Mouse (Mus musculus) kidney, adult 2 months (tissue): ENCODE data around the gene Rps5. TPM values are rescaled to one million over a fixed set of nuclear protein-coding genes. Genes with fewer than 3 reads are reported as not detected.
"Not testable (repeated sequence)": the region's sequence is repeated elsewhere in the genome, so short reads cannot be mapped to it uniquely, and the experiment has no call there.

Experiments
- DNase-seq: peaks from one replicate; pipeline ENCODE4 v3.0.0; 2021
- H3K27ac ChIP-seq: fragments of 200-500 bp; 2 replicates; pipeline ENCODE4 v1.5.1; 2012; ENCODE audit warnings: low read depth, low read length, control low read depth, inconsistent platforms; ENCODE audit not compliant: insufficient read depth
- H3K27me3 ChIP-seq: fragments of 200-500 bp; replicated peaks from 2 replicates; pipeline ENCODE4 v1.6.1; 2012; ENCODE audit warnings: mild to moderate bottlenecking, moderate library complexity, low read length, inconsistent platforms; ENCODE audit not compliant: control insufficient read depth, insufficient read depth
- H3K36me3 ChIP-seq: fragments of 200-500 bp; 2 replicates; pipeline ENCODE4 v1.6.1; 2012; ENCODE audit warnings: mild to moderate bottlenecking, moderate library complexity, low read length, inconsistent platforms; ENCODE audit not compliant: control insufficient read depth, insufficient read depth
- H3K4me1 ChIP-seq: fragments of 200-500 bp; 2 replicates; pipeline ENCODE4 v1.6.1; 2011; ENCODE audit warnings: low read length; ENCODE audit not compliant: control insufficient read depth, insufficient read depth
- H3K4me3 ChIP-seq: fragments of 200-500 bp; 2 replicates; pipeline ENCODE4 v1.5.1; 2011; ENCODE audit warnings: mild to moderate bottlenecking, low read depth, low read length, control low read depth; ENCODE audit not compliant: insufficient read depth
- CTCF ChIP-seq: fragments of 200-500 bp; conservative IDR thresholded peaks from 2 replicates; pipeline ENCODE4 v1.5.1; 2011; ENCODE audit warnings: low read depth, mild to moderate bottlenecking, control low read depth, low read length, moderate library complexity, mixed read lengths; ENCODE audit not compliant: insufficient read depth, insufficient read length
- POLR2A ChIP-seq: fragments of 200-500 bp; IDR thresholded peaks from one replicate; pipeline ENCODE4 v1.6.1; 2011; ENCODE audit warnings: low read depth, low read length, control low read depth
- WGBS: fragments of 180-500 bp; shearing (Covaris S2); methylation state at CpG from one replicate; pipeline ENCODE4 v1.1.7; 2018; 5-methylcytosine and 5-hydroxymethylcytosine counted together
- polyA plus RNA-seq: library from polyadenylated mRNA; depleted of rRNA; stranded (reverse); fragments of >200 nt; gene quantifications from 2 replicates; pipeline ENCODE4 v1.2.3, GENCODE M21; 2012

Rps5 gene
- polyA plus RNA-seq, 1 experiment = 1,441 TPM

DNA sequence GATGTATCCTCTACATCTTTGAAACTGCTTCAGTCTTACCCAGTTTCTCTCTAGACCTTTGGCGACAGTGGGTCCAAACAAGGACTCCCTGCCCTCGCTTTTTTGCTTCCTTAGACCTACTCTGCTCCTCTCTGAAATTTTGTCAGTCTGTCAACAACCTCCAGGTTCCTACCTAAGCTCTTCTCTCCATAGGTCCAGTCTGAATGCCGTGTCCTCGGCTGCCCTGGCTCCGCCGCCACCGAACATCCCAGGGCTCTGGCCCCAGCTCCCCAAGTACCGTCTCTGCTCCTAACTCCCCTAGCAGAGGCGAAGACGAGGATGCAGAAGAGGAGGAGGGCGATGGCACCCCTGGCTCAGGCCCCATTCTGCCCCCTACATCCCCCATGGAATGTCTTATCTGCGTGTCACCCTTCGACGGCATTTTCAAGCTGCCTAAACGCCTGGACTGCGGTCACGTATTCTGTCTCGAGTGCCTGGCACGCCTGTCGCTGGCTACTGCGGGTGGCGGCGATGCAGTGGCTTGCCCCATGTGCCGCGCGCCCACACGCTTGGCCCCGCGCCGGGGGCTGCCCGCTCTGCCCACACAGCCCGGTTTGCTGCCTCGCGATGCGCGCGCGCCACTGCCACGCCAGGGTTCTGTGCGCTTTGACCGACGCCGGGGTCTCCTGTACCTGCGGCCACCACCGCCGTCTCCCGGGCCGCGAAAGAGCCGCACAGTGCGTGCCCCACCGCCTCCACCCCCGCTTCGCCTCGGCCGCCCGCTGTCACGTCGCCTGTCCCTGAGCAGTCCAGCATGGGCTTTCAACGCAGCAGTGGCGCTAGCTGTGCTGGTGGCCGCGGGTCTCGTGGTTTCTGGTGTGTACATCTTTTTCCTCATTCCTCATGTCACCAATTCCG is 5.9 kb downstream of the Rps5 start:
- no peaks in the 10 kb centered on the region for H3K27me3 ChIP-seq
- TF ChIP-seq POLR2A = no peak
- no peak for TF ChIP-seq CTCF
- peaks cover 3% of the 10 kb centered on the region; the same call in 1 of the 2 replicates for H3K36me3 ChIP-seq
- H3K4me3 ChIP-seq = no peak overlapping the region; the same call in 1 of the 2 replicates
- no peak overlapping the region for H3K27ac ChIP-seq
- no peak for DNase-seq
- peaks cover 5% of the 10 kb centered on the region for H3K4me1 ChIP-seq
- WGBS = 11% methylated on average over 65 of the region's 65 CpGs

DNA sequence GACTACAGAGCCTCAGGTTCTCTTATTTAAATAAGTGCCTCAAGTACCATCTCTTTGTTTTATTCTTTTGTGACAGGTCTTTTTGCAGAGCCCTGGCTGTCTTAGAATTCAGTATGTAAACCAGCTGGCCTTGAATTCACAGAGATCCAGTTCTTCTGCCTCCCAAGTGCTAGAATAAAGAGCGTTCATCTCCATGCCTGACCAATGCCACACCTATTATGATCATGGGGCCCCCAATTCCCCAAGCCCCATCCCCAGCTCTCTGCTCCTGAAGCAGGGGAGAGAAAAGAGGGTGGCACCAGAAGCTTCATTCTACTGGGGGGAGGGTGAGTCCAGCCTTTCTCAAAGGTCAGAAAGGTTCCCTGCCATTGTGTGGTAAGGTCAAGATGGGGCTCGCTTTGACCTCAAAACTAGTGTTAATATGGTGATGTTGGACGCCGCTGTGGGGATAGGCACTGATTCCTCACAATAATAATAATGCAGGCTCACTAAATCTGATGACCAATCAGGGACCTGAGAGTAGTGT is 11.6 kb downstream of the Rps5 start:
- H3K36me3 ChIP-seq = no peaks in the 10 kb centered on the region
- TF ChIP-seq POLR2A (no peak), CTCF (no peak)
- H3K27me3 ChIP-seq = no peaks in the 10 kb centered on the region
- no peak overlapping the region for H3K4me3 ChIP-seq
- no peak overlapping the region for H3K27ac ChIP-seq
- WGBS = 82% methylated on average over 4 of the region's 4 CpGs
- no peak for DNase-seq
- H3K4me1 ChIP-seq = no peaks in the 10 kb centered on the region

GRCm38 (mm10) chr7:12934808-12935207 is 12.7 kb downstream of the Rps5 start:
- no peak for DNase-seq
- Histone ChIP-seq H3K27ac (no peak overlapping the region), H3K27me3 (no peaks in the 10 kb centered on the region), H3K4me1 (no peaks in the 10 kb centered on the region), H3K36me3 (no peaks in the 10 kb centered on the region), H3K4me3 (no peak overlapping the region)
- 74% methylated on average over 3 of the region's 3 CpGs for WGBS
- TF ChIP-seq CTCF (no peak), POLR2A (no peak)

GRCm38 (mm10) chr7:12937254-12937803 is 15.2 kb downstream of the Rps5 start:
- not testable (repeated sequence) for DNase-seq, H3K4me1 ChIP-seq, H3K4me3 ChIP-seq, H3K27me3 ChIP-seq, H3K27ac ChIP-seq, H3K36me3 ChIP-seq
- WGBS = 89% methylated on average over 4 of the region's 4 CpGs

- Histone ChIP-seq H3K4me3 (no peak overlapping the region), H3K27me3 (no peaks in the 10 kb centered on the region), H3K36me3 (no peaks in the 10 kb centered on the region), H3K27ac (no peak overlapping the region), H3K4me1 (no peaks in the 10 kb centered on the region)
- no peak for TF ChIP-seq POLR2A
- TF ChIP-seq CTCF = no peak
- no peak for DNase-seq
- 85% methylated on average over 4 of the region's 4 CpGs for WGBS
These were observed 18.5 kb downstream of the Rps5 start for GRCm38 (mm10) chr7:12940599-12940998.

- no peak overlapping the region for H3K27ac ChIP-seq
- no peaks in the 10 kb centered on the region for H3K36me3 ChIP-seq
- no peaks in the 10 kb centered on the region for H3K4me1 ChIP-seq
- DNase-seq = no peak
- H3K27me3 ChIP-seq = no peaks in the 10 kb centered on the region
- H3K4me3 ChIP-seq = no peak overlapping the region
- TF ChIP-seq CTCF = peak; percentile 51
- TF ChIP-seq POLR2A = no peak
These were observed 21.4 kb downstream of the Rps5 start for GRCm38 (mm10) chr7:12943488-12943887.
